Mouse (Mus musculus) midbrain, embryonic 15.5 days (tissue): ENCODE data around the gene Tnks2. TPM values are rescaled to one million over a fixed set of nuclear protein-coding genes. Genes with fewer than 3 reads are reported as not detected.

Experiments
- ATAC-seq: fragments of 200-750 bp; cut with Nextera tagmentation; replicated peaks from 2 replicates; pipeline ENCODE4 v1.8.0; 2017; ENCODE audit warnings: moderate TSS enrichment
- H3K27ac ChIP-seq: fragments of 300-500 bp; sonication (generic); 2 replicates; pipeline ENCODE4 v1.5.1; 2015; ENCODE audit warnings: mild to moderate bottlenecking, inconsistent platforms
- H3K27me3 ChIP-seq: fragments of 300-500 bp; sonication (generic); replicated peaks from 2 replicates; pipeline ENCODE4 v1.6.1; 2015; ENCODE audit warnings: inconsistent platforms
- H3K36me3 ChIP-seq: fragments of 300-500 bp; sonication (generic); replicated peaks from 2 replicates; pipeline ENCODE4 v1.6.1; 2015; ENCODE audit warnings: inconsistent platforms
- H3K4me1 ChIP-seq: fragments of 300-500 bp; sonication (generic); 2 replicates; pipeline ENCODE4 v1.6.1; 2015; ENCODE audit warnings: inconsistent platforms
- H3K4me2 ChIP-seq: fragments of 300-500 bp; sonication (generic); 2 replicates; pipeline ENCODE4 v1.6.1; 2015; ENCODE audit warnings: inconsistent platforms, mild to moderate bottlenecking, moderate library complexity
- H3K4me3 ChIP-seq: fragments of 300-500 bp; sonication (generic); 2 replicates; pipeline ENCODE4 v1.5.1; 2015; ENCODE audit warnings: mild to moderate bottlenecking, inconsistent platforms
- H3K9ac ChIP-seq: fragments of 300-500 bp; sonication (generic); 2 replicates; pipeline ENCODE4 v1.6.1; 2015; ENCODE audit warnings: mild to moderate bottlenecking, inconsistent platforms
- H3K9me3 ChIP-seq: fragments of 300-500 bp; sonication (generic); 2 replicates; pipeline ENCODE4 v1.6.1; 2016; ENCODE audit warnings: inconsistent platforms
- WGBS: fragments of 180-500 bp; shearing (Covaris S2); methylation state at CpG from one replicate; pipeline ENCODE4 v1.1.7; 2015; ENCODE audit warnings: mixed read lengths; 5-methylcytosine and 5-hydroxymethylcytosine counted together
- polyA plus RNA-seq: library from polyadenylated mRNA; unstranded; fragments of >200 nt; fragmentation: Nextera tagmentation; extraction: Ambion mirVana; gene quantifications from 2 replicates; pipeline ENCODE4 v1.2.1, GENCODE M21; 2015

Tnks2 gene
- polyA plus RNA-seq: 50.9 and 51.2 TPM in 2 replicates

GRCm38 (mm10) chr19:36833788-36834531, at the start of gene Tnks2:
Gene Tnks2 (plus strand): TSS chr19:36834232.
- H3K4me3 ChIP-seq: peak within 1 kb of the TSS; percentile 75
- no peaks in the 10 kb centered on the region for H3K9me3 ChIP-seq
- peaks cover 25% of the 10 kb centered on the region for H3K4me1 ChIP-seq
- WGBS: under 1% methylated on average over 73 of the region's 73 CpGs
- no peaks in the 10 kb centered on the region for H3K36me3 ChIP-seq
- peak within 1 kb of the TSS; percentile 65 for H3K4me2 ChIP-seq
- peak within 1 kb of the TSS; percentile 94 for H3K27ac ChIP-seq
- peak within 1 kb of the TSS; percentile 80 for H3K9ac ChIP-seq
- ATAC-seq: peak; percentile 95
- H3K27me3 ChIP-seq: no peaks in the 10 kb centered on the region

DNA sequence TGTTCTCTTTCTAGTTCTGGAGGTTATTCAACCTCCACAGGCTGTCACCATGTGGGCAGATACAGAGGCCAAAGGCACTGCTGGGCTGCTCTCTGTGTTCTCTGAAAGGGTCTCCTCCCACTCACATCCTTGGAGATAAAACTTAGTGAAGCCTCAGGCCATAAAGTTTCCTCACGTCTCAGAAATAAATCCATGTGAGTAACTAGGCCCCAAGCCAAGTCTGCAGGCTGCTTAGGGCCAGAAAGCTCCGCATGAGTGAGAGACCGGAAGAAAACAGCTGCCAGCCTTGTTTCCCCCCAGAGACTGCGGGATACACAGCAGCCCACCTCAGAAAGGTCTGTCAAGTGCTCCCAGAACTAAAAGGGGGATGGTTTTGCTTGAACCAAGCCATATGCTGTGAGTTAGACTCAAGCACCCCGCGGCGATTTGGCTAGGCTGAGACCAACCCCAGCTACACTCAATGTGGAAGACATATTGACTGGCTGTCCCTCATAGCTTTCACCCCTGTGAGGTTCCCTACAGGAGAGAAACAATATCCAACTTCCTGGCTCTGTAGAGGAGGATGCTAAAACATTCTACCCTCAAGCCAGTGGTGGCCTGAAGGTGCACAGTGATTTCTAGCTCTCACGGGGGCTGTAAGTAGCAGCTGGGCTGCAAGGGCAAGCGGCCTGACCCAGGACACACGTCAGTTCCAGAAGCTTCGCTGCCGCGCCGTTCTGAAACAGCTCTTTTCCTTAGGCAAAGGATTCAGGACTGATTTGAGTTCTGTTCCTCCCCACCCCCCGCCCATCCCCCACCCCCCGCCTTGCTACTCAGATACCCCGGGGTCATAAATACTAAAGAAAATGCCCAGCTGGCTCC, 43.9 kb upstream of the Tnks2 start:
- no peak overlapping the region for H3K4me3 ChIP-seq

DNA sequence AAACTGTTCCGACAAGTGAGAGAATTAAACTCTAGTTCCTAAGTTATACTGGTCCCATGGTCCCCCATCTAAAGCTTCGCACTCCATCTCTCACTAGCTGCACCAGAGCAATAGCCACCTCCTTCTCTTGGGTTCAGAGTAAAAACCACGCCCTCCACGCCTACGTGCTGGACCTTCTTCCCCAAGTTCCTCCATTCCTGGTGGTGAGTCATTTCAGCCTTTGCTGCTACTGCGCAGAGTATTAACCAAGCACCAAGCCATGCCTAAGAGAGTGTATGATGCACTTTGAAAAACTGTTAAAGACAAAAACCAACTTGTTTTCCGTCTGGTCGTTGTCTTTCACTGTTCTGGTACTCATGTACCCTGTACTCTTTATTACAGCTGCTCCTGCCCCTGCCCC, 41.4 kb upstream of the Tnks2 start:
- 96% methylated on average over 8 of the region's 8 CpGs for WGBS
- H3K27me3 ChIP-seq: no peaks in the 10 kb centered on the region

More for the DNA sequence above, 43.9 kb upstream of the Tnks2 start:
- H3K9me3 ChIP-seq: no peaks in the 10 kb centered on the region
- WGBS: 79% methylated on average over 17 of the region's 17 CpGs
- no peak overlapping the region for H3K4me2 ChIP-seq
- ATAC-seq: no peak
- no peak overlapping the region for H3K9ac ChIP-seq
- no peaks in the 10 kb centered on the region for H3K4me1 ChIP-seq
- no peak overlapping the region for H3K27ac ChIP-seq
- no peaks in the 10 kb centered on the region for H3K36me3 ChIP-seq
- no peaks in the 10 kb centered on the region for H3K27me3 ChIP-seq

GRCm38 (mm10) chr19:36793450-36793849, 40.6 kb upstream of the Tnks2 start:
- no peak for ATAC-seq
- Histone ChIP-seq H3K4me2 (no peak overlapping the region), H3K27ac (no peak overlapping the region), H3K27me3 (no peaks in the 10 kb centered on the region), H3K9ac (no peak overlapping the region), H3K36me3 (no peaks in the 10 kb centered on the region), H3K9me3 (no peaks in the 10 kb centered on the region), H3K4me3 (no peak overlapping the region), H3K4me1 (no peaks in the 10 kb centered on the region)
- WGBS: 87% methylated on average over 1 of the region's 1 CpGs

More for the DNA sequence above, 41.4 kb upstream of the Tnks2 start:
- no peak overlapping the region for H3K4me2 ChIP-seq
- no peak overlapping the region for H3K4me3 ChIP-seq
- no peak overlapping the region for H3K9ac ChIP-seq
- ATAC-seq: no peak
- no peak overlapping the region for H3K27ac ChIP-seq
- no peaks in the 10 kb centered on the region for H3K36me3 ChIP-seq
- H3K9me3 ChIP-seq: no peaks in the 10 kb centered on the region
- no peaks in the 10 kb centered on the region for H3K4me1 ChIP-seq

GRCm38 (mm10) chr19:36794008-36794407, 40.0 kb upstream of the Tnks2 start:
- no peaks in the 10 kb centered on the region for H3K36me3 ChIP-seq
- H3K9ac ChIP-seq: no peak overlapping the region
- no peaks in the 10 kb centered on the region for H3K4me1 ChIP-seq
- no peak overlapping the region for H3K27ac ChIP-seq
- no peak for ATAC-seq
- no peak overlapping the region for H3K4me2 ChIP-seq
- H3K4me3 ChIP-seq: no peak overlapping the region
- no peaks in the 10 kb centered on the region for H3K9me3 ChIP-seq
- 91% methylated on average over 4 of the region's 4 CpGs for WGBS
- H3K27me3 ChIP-seq: no peaks in the 10 kb centered on the region

- H3K4me3 ChIP-seq: no peak overlapping the region
- no peak overlapping the region for H3K27ac ChIP-seq
- no peaks in the 10 kb centered on the region for H3K4me1 ChIP-seq
- 75% methylated on average over 3 of the region's 3 CpGs for WGBS
- ATAC-seq: no peak
- no peak overlapping the region for H3K9ac ChIP-seq
- H3K36me3 ChIP-seq: no peaks in the 10 kb centered on the region
- no peaks in the 10 kb centered on the region for H3K9me3 ChIP-seq
- H3K4me2 ChIP-seq: no peak overlapping the region
- no peaks in the 10 kb centered on the region for H3K27me3 ChIP-seq
These were observed 38.8 kb upstream of the Tnks2 start for GRCm38 (mm10) chr19:36795277-36795676.

GRCm38 (mm10) chr19:36796931-36797330, 37.1 kb upstream of the Tnks2 start:
- no peak overlapping the region for H3K4me2 ChIP-seq
- no peaks in the 10 kb centered on the region for H3K9me3 ChIP-seq
- H3K27ac ChIP-seq: no peak overlapping the region
- no peaks in the 10 kb centered on the region for H3K36me3 ChIP-seq
- H3K9ac ChIP-seq: no peak overlapping the region
- no peak overlapping the region for H3K4me3 ChIP-seq
- 75% methylated on average over 9 of the region's 9 CpGs for WGBS
- no peaks in the 10 kb centered on the region for H3K27me3 ChIP-seq
- H3K4me1 ChIP-seq: no peaks in the 10 kb centered on the region
- ATAC-seq: no peak

- WGBS: 92% methylated on average over 7 of the region's 7 CpGs
These were observed 33.7 kb upstream of the Tnks2 start for GRCm38 (mm10) chr19:36800288-36800687.

GRCm38 (mm10) chr19:36801856-36802641, 32.0 kb upstream of the Tnks2 start:
- Histone ChIP-seq H3K4me1 (no peaks in the 10 kb centered on the region), H3K9me3 (no peaks in the 10 kb centered on the region), H3K27me3 (no peaks in the 10 kb centered on the region), H3K4me3 (no peak overlapping the region), H3K9ac (no peak overlapping the region), H3K4me2 (no peak overlapping the region), H3K36me3 (no peaks in the 10 kb centered on the region), H3K27ac (no peak overlapping the region)
- no peak for ATAC-seq
- 65% methylated on average over 9 of the region's 9 CpGs for WGBS

More at GRCm38 (mm10) chr19:36800288-36800687, 33.7 kb upstream of the Tnks2 start:
- H3K4me2 ChIP-seq: no peak overlapping the region
- H3K9ac ChIP-seq: no peak overlapping the region
- no peaks in the 10 kb centered on the region for H3K9me3 ChIP-seq
- no peak for ATAC-seq
- no peak overlapping the region for H3K4me3 ChIP-seq
- no peaks in the 10 kb centered on the region for H3K4me1 ChIP-seq
- H3K27me3 ChIP-seq: no peaks in the 10 kb centered on the region
- H3K36me3 ChIP-seq: no peaks in the 10 kb centered on the region
- H3K27ac ChIP-seq: no peak overlapping the region

DNA sequence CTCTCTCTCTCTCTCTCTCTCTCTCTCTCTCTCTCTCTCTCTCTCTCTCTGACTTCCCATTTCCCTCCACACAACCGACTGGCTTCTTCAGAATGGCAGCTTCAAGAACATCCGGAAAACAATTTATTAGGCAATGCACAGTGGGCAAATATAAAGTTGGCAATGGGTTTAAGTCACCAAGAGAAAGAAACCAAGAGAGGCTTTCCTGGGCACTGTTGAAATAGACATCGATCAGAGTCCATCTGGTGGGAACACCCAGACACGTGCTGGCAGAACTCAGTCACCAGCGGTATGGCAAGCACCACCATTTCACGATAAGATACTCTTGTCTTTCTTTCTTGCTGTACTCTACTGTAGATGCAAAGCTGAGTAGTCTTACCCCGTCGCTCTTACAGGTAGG, 30.6 kb upstream of the Tnks2 start:
- Histone ChIP-seq H3K4me1 (no peaks in the 10 kb centered on the region), H3K27me3 (no peaks in the 10 kb centered on the region), H3K27ac (no peak overlapping the region), H3K4me3 (no peak overlapping the region), H3K9me3 (no peaks in the 10 kb centered on the region), H3K36me3 (no peaks in the 10 kb centered on the region), H3K9ac (no peak overlapping the region), H3K4me2 (no peak overlapping the region)
- no peak for ATAC-seq
- 94% methylated on average over 8 of the region's 8 CpGs for WGBS

GRCm38 (mm10) chr19:36806842-36807241, 27.2 kb upstream of the Tnks2 start:
- Histone ChIP-seq H3K27me3 (no peaks in the 10 kb centered on the region), H3K9me3 (no peaks in the 10 kb centered on the region), H3K36me3 (no peaks in the 10 kb centered on the region), H3K4me1 (no peaks in the 10 kb centered on the region), H3K4me2 (no peak overlapping the region), H3K27ac (no peak overlapping the region), H3K4me3 (no peak overlapping the region), H3K9ac (no peak overlapping the region)
- no peak for ATAC-seq
- 84% methylated on average over 2 of the region's 2 CpGs for WGBS
